Mouse (Mus musculus) kidney, postnatal 10 days (tissue): ENCODE measurements around the gene Defa20.
"Not testable (repeated sequence)": the region's sequence is repeated elsewhere in the genome, so short reads cannot be mapped to it uniquely, and the experiment has no call there.

ENCODE experiments used
- DNase-seq: peaks from one replicate; pipeline ENCODE4 v3.0.0; 2021; ENCODE audit warnings: mixed read lengths

The Defa20 gene

DNA sequence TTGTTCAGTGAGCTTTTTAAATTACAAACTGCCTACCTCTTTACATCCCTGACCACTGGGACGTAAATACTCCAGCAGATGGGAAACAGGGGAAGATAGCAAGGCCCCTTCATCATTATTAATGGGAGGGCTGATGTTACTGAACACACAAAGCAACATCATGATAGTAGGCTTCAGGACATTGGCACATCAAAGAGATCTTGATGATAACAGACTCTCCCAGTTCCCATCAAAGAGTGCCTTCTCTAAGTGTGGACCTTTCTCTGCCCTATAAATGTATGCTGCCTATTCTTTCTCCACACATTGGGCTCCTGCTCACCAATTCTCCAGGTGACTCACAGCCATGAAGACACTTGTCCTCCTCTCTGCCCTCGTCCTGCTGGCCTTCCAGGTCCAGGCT is at the start of gene Defa20:
Defa20 (plus strand) TSS at position 301 of the 400 bp plus-strand sequence.
- DNase-seq: not testable (repeated sequence)

DNA sequence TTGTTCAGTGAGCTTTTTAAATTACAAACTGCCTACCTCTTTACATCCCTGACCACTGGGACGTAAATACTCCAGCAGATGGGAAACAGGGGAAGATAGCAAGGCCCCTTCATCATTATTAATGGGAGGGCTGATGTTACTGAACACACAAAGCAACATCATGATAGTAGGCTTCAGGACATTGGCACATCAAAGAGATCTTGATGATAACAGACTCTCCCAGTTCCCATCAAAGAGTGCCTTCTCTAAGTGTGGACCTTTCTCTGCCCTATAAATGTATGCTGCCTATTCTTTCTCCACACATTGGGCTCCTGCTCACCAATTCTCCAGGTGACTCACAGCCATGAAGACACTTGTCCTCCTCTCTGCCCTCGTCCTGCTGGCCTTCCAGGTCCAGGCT is 19.7 kb downstream of the Defa20 start, which contains the start of gene Defa32:
Defa32 (plus strand) TSS at position 301 of the 400 bp plus-strand sequence.
- not testable (repeated sequence) for DNase-seq
